Mouse (Mus musculus) cerebellum, postnatal 14 days (tissue): ENCODE results near the gene Cavin2.

Experiments
- DNase-seq, 2 experiments: peaks; one replicate each; pipeline ENCODE4 v3.0.0; 2021; ENCODE audit warnings: mixed read lengths in 2 of 2

Cavin2 gene

DNA sequence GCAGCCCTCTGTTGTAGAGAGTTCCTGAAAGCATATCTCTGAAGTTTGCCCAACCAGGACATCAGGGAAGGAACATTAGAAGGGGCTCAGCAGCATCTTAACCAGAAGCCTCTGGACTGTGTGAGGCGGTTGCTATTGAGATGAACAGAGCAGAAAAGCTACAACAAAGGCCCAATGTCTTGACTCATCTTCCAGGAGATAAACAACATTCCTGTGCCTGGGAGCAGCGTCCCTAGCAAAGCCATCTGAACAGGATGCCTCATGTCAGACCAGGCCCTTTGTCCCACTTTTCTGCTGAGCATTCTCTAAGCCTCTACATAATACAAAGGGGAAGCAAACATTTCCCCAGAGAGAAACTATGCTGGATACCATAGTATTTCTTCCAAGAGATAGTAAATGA, 26.6 kb downstream of the Cavin2 start:
- DNase-seq = no peak

DNA sequence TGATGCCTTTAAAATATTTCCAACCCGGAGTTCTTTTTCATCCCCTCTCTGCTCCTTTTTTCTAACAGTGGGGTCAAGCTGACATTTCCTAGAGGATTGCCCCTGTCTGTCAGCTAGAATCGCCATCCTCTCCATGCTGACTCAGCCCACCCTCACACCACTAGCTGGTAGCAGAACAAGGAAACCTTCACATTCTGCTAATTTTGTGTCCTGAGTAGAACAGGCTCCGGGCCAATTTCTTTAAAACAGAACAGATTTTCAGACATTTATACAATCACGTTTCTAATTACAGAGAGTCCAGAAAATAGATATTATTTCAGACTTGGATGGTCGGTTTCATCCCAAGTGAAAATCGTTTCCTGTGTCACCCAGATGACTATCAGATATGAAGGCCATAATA, 34.6 kb downstream of the Cavin2 start:
- DNase-seq = no peak

DNA sequence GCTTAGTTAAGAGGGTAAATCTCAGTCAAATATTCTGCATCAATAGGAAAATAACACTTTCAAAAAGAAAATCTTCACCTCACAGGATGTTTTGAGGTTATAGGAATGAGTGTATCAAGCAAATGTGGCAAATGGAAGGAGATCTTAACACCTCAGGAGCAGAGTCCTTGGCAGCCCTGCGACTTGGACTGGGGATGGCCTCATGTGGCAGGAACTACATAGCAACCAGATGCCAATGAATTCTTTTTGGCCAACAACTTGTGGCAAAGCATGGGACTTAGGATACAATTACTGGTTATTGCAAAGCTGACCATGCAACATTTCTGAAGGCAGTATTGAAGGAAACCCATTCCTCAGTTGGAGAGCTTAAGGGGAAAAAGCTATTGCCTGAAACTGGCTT, 39.6 kb downstream of the Cavin2 start:
- DNase-seq = peak; percentile 38 to 53

DNA sequence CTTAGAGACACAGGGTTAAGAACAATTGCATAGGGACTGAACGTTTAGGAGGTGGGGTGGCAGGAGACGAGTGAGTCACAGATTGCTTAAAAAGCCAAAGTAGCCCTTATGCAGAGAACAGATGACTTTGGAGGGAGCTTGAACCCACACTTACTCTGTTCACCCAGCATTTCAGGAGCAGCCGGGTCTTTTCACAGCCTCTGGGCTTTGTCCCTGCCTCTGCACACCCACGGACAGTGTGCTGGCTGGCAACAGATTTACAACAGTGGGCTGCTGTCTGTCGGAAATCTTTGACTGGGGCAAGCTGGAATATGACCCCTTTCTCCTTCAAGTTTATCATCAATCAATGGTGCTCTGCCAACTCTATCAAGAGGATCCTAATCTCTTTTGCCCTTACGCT, 44.1 kb downstream of the Cavin2 start:
- DNase-seq = no peak

DNA sequence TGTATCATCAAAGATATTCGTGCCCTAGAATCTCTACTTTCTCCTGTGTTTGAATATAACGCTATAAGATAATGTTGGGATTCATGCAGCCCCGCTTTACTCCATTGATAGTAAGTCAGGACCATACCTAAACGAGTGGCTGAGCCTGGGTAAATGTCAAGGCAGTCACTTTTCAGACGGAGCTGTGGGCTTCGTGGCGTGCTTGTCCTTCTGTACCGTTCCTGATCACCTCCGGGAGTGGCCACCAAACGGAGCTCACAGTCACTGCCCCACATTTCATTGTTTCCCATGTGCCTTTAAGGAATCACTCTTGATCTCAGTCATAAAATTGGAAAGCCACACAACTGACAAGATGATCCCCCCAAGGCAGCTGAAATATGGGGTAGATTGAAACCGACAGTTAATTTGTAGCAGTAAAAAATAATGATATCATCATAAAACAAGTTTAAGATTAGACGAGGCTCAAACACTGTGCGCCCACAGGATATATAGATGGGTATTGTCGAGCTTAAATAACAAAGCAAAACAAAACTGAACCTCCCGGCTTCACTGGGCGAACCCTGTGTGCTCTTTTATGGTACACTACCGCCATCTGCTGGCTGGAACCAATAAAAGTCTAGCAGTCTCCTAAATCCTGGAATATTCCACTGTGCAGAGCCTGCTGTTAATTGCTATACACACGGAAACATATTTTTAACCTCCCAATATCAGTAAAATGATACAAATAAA, 44.8 kb downstream of the Cavin2 start:
- peak; percentile 95 to 96 for DNase-seq

DNA sequence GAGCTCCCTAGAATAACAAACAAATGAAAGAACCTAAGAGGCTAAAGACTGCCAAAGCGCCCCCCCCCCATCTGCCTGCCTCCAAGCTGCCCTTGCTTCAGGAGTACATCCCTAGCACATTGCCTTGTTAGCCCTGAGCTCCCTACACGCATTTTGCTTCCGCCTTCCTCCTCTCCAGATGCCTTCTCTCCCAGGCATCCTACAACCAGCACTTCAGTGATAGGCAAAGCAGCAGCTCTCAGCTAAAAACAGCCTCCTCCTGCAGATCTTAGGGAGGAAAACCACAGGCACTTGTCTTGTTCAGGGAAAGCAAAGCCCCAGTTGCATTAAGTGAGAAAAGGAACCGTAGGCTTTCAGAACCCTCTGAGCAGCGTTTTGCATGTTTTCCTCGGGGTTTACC, 45.4 kb downstream of the Cavin2 start:
- peak in 1 of 2 experiments; percentile 55 for DNase-seq

DNA sequence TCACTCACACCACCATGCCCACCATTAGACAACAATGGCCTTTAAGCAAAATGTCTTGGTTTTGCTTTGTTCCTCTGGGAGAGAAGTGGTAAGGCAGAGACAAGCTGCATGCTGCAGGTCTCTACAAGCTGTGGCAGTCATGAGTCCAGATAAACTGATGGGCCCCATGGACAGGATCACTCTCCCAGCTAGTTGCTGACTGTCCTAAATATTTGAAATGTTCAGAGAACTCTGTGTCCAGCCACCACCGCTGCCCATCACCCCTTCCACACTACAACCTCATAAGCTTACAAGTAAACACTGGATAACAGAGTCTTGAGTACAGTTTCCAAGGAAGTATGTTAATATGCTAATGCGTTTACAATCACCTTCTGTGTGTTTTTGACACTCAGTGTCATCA, 46.2 kb downstream of the Cavin2 start:
- no peak for DNase-seq

DNA sequence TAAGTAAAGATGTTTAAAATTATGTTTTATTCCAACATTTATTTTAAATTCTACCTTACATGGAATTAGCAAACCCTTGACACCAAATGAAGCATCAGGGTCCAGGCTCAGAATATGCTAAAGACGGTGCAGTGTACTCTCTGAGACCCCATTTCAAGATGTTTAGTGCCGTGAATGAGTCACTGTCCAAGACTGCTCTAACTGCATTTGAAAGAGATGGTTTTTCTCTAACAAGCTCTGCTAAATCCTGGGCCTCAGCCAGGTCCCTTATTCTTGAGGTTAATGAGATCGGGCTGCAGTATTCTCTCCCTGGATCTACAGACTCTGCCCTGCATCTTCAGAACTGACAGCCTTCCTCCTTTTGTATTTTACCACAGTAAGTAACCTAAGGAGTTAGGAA, 55.2 kb downstream of the Cavin2 start:
- no peak for DNase-seq

DNA sequence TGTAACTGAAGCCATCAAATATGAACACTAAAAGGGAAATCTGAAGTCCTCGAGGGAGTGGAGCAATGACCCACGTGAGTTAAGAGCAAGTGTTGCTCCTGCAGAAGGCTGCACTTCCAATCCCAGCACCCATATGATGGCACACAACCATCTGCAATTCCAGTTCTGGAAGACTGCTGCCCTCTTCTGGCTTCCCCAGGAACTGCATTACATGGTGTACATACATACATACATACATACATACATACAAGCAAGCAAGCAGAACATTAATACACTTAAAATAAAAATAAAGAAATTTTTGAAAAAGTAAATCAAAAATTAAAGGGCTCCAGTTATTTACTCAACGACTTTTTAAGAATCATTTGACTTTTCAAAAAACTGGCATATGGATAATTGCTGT, 58.7 kb downstream of the Cavin2 start:
- DNase-seq = peak in 1 of 2 experiments; percentile 33

DNA sequence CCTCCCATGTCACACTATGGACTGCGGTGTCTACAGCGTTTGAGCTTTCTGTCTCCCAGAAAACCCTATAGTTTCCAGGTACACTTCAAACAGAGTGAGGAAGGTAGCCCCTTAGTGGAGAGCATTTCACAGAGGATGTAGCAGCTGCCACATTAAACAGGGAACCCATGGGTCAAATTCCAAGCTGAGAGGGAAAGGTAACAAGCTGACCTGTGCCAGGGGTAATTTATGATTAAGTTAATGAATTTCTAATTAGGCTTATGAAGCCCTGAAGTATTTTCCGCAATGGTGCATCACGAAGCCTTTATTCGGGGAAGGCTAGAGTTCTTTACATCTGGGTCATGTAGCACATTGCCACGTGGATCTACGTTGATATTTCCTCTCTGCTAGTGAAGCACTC, 59.7 kb downstream of the Cavin2 start:
- no peak for DNase-seq

DNA sequence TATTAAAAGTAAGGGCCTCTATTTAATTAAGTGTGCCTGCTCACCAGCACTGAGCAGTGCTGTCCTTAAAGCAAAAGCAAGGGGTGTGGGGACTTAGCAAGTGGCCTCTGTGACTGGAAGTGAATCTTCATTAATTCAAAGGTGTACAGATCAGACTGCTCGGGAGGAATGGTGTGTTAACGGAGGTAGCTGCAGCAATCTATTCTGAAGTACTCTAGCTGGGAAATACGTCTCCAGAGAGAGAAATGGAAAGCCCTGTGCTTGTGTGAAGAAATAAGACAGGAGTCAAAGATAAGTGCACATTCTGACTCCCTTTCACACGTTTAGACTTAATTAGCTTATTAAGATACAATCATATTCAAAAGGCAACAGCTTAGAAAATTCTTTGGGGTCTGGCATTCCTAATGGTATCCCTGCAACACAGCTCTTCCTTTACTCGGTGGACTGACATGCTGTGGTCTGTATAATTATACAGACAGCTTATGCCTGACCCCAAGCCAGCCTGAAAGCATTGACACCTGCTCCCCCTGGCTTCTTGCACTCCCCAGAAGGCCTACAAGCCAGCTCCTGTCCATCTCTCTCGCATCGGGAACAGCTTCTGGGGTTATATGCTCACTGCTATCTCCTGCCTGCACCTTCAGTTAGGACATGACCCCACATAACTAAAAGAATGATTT, 60.5 kb downstream of the Cavin2 start:
- peak in 1 of 2 experiments; percentile 29 for DNase-seq
